15 mouse cellular contexts compared by ENCODE assay signal in the genomic region with DNA sequence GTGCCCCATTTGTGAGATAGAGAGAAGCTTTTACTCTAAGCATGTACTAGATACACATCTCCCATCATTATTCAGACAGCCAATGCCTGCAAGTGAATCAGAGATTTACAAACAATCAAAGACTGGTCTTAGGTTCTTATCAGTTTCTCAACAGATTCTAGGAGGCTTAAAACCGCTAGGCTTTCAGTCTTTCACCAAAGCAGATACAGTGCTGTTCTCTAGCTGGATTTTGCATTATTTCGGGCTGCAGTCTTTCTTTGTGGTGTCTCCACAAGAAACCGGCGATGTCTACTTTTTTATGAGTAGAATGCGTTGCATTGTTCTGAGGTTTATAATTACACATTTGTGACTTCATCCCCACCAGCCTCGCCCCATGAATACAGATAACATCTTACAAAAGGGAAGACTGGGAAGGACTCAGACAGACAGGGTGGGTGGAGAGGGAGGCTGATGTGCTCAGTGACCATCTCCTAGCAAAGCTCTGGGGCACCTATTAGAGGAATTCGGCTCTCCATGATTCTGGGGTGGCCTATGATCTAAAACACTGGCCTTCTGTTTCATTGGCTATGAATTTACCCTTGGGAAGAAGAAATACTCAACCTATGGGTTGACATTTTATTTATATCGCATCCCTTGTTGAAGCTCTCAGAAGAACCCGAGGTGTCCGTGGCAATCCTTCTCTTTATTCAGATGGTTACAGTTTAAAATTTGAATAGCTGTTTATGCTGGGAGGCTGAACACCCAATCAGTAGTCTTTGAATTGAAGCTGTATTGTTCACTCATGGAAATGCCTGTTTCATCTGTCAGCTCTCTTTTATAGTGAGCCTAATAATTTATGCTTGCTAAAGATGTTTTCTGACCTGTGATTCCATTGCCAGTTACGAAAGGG.
DNase-seq lines count a peak whose midpoint lies in the region; ATAC-seq and TF ChIP-seq lines count a peak whose summit lies in the region.
"Had no signal": no experiment of that assay in that cellular context is flagged by ENCODE, and none has a peak within 500 bp of the region (broad histone marks: within the 10 kb centered on the region; RNA-seq: fewer than 3 reads in every experiment).

No protein-coding gene starts in this region.

- 28% methylated on average over 11 of the region's 11 CpGs for WGBS in hindbrain, embryonic 13.5 days
- WGBS in kidney, embryonic 14.5 days, result 87% methylated on average over 11 of the region's 11 CpGs

- H3K9me3 ChIP-seq in hindbrain, embryonic 13.5 days, result no peaks in the 10 kb centered on the region
- no peaks in the 10 kb centered on the region for H3K9me3 ChIP-seq in kidney, embryonic 14.5 days (ENCODE audit: control insufficient read depth, low read length)
- H3K9me3 ChIP-seq: embryonic facial prominence, embryonic 13.5 days; limb, embryonic 10.5 days had no signal

- H3K79me2 ChIP-seq in myocyte (ENCODE audit: control insufficient read depth, insufficient read depth), result no peaks in the 10 kb centered on the region

- no peak for TF ChIP-seq CTCF in layer of hippocampus, adult 2 months (conservative IDR thresholded peaks at IDR 0.05)

- ATAC-seq in hindbrain, embryonic 13.5 days (ENCODE audit: low FRiP score), result peak; percentile 93
- no peak for ATAC-seq in kidney, embryonic 14.5 days (ENCODE audit: low FRiP score, low TSS enrichment)
- ATAC-seq in megakaryocyte, adult 5-6 weeks (ENCODE audit: poor library complexity, severe bottlenecking), result no peak
- ATAC-seq: CD4-positive, CD25-positive, alpha-beta regulatory T cell, adult 4 months had no signal

- peak overlapping the region; percentile 33; the same call in 1 of the 2 replicates for H3K4me2 ChIP-seq in hindbrain, embryonic 13.5 days
- peak overlapping the region; percentile 34 for H3K4me2 ChIP-seq in myocyte (ENCODE audit: low read depth)
- no peak overlapping the region for H3K4me2 ChIP-seq in kidney, embryonic 14.5 days (replicated peaks; ENCODE audit: low read depth, low read length)
- H3K4me2 ChIP-seq: embryonic facial prominence, embryonic 13.5 days had no signal

- H3K27ac ChIP-seq in layer of hippocampus, adult 2 months, result peak overlapping the region; percentile 50
- peak overlapping the region; percentile 84 for H3K27ac ChIP-seq in hindbrain, embryonic 13.5 days
- no peak overlapping the region for H3K27ac ChIP-seq in kidney, embryonic 14.5 days (ENCODE audit: low read depth, low read length)
- H3K27ac ChIP-seq: embryonic facial prominence, embryonic 13.5 days; limb, embryonic 10.5 days had no signal

- no peak overlapping the region; the same call in 1 of the 2 replicates for H3K4me3 ChIP-seq in layer of hippocampus, adult 2 months
- no peak overlapping the region for H3K4me3 ChIP-seq in hindbrain, embryonic 13.5 days
- H3K4me3 ChIP-seq in myocyte, result no peak overlapping the region
- no peak overlapping the region for H3K4me3 ChIP-seq in kidney, embryonic 14.5 days (ENCODE audit: low read length)
- H3K4me3 ChIP-seq: embryonic facial prominence, embryonic 13.5 days; limb, embryonic 10.5 days had no signal

- H3ac ChIP-seq in myocyte (ENCODE audit: control insufficient read depth, insufficient read length), result no peak overlapping the region

- H3K36me3 ChIP-seq in hindbrain, embryonic 13.5 days, result no peaks in the 10 kb centered on the region
- no peaks in the 10 kb centered on the region for H3K36me3 ChIP-seq in myocyte (ENCODE audit: control insufficient read depth, insufficient read depth)
- H3K36me3 ChIP-seq in kidney, embryonic 14.5 days (ENCODE audit: control insufficient read depth, insufficient read depth, low read length), result no peaks in the 10 kb centered on the region
- H3K36me3 ChIP-seq: embryonic facial prominence, embryonic 13.5 days; limb, embryonic 10.5 days had no signal

- peaks cover 14% of the 10 kb centered on the region for H3K4me1 ChIP-seq in hindbrain, embryonic 13.5 days (replicated peaks)
- no peaks in the 10 kb centered on the region for H3K4me1 ChIP-seq in kidney, embryonic 14.5 days (ENCODE audit: control insufficient read depth, insufficient read depth, low read length)
- H3K4me1 ChIP-seq: embryonic facial prominence, embryonic 13.5 days; limb, embryonic 10.5 days had no signal

- H3K9ac ChIP-seq in hindbrain, embryonic 13.5 days, result no peak overlapping the region
- no peak overlapping the region for H3K9ac ChIP-seq in kidney, embryonic 14.5 days (ENCODE audit: low read depth, low read length)
- H3K9ac ChIP-seq: embryonic facial prominence, embryonic 13.5 days had no signal

- H3K27me3 ChIP-seq in hindbrain, embryonic 13.5 days, result no peaks in the 10 kb centered on the region
- no peaks in the 10 kb centered on the region for H3K27me3 ChIP-seq in myocyte (ENCODE audit: control insufficient read depth, insufficient read depth, insufficient read length)
- no peaks in the 10 kb centered on the region for H3K27me3 ChIP-seq in kidney, embryonic 14.5 days (ENCODE audit: control insufficient read depth, insufficient read depth, low read length)
- H3K27me3 ChIP-seq: embryonic facial prominence, embryonic 13.5 days had no signal

- no peak for TF ChIP-seq POLR2A in myocyte (IDR thresholded peaks at IDR 0.05; ENCODE audit: insufficient read length, low read depth)

- DNase-seq in layer of hippocampus, adult 2 months (ENCODE audit: low spot score in 2 of 2), result peak in 1 of 2 experiments; percentile 3
- DNase-seq in layer of hippocampus, postnatal 25 days (ENCODE audit: extremely low spot score in 1 of 2, low spot score in 1 of 2), result no peak
- DNase-seq in embryo, embryonic 10.5 days (ENCODE audit: low spot score), result peak; percentile 17
- DNase-seq in adipocyte (ENCODE audit: low spot score), result no peak
- DNase-seq: gastrocnemius, postnatal 36 days; heart, postnatal 36 days; lung, adult 18-20 months; right cerebral cortex, postnatal 25 days had no signal

TF ChIP-seq in myocyte, 11 proteins besides CTCF, POLR2A, EP300 and RAD21:
- TF ChIP-seq TCF3 (IDR thresholded peaks at IDR 0.05; ENCODE audit: insufficient read length, low read depth) (no peak), E2F4 (IDR thresholded peaks at IDR 0.05; ENCODE audit: insufficient read depth) (no peak), POLR2AphosphoS2 (IDR thresholded peaks at IDR 0.05; ENCODE audit: insufficient read length, low read depth) (no peak), TCF12 (IDR thresholded peaks at IDR 0.05; ENCODE audit: insufficient read depth, poor library complexity, severe bottlenecking) (no peak), MAX (IDR thresholded peaks at IDR 0.05; ENCODE audit: low read depth) (no peak)
